Mouse (Mus musculus) brain, embryonic 14.5 days (tissue): Measurements from ENCODE around the gene Mettl25.

Source experiments
- CTCF ChIP-seq: fragments of 200-500 bp; IDR thresholded peaks from 2 replicates; pipeline ENCODE4 v1.5.1; 2012; ENCODE audit warnings: inconsistent platforms, mild to moderate bottlenecking, moderate library complexity, borderline replicate concordance; ENCODE audit not compliant: insufficient read depth, insufficient read length; ENCODE audit errors: extremely low read depth
- POLR2A ChIP-seq: fragments of 200-500 bp; IDR thresholded peaks from 2 replicates; pipeline ENCODE4 v1.6.1; 2012; ENCODE audit warnings: mild to moderate bottlenecking, inconsistent platforms, borderline replicate concordance; ENCODE audit not compliant: poor library complexity, insufficient read depth, insufficient read length, severe bottlenecking; ENCODE audit errors: extremely low read depth

DNA sequence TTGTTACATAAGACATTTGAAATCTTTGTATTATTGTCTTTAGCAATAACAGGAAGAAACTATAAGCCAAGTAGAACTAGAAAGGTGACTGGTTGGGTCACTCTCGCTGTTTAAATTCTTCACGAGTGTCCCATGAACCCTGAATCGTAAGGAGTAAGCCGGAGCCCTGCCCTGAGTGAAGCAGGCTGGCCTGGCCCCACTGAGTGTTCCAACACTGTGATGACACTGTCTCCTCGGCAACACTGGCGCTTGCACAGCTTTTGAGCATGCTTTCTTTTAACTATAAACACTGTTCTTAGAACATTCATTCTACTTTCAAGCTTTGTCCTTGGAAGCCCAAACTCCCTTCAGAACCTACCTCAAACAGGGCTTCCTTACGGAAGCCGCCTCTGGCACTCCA, 57.4 kb downstream of the Mettl25 start:
- no peak for TF ChIP-seq CTCF
- no peak for TF ChIP-seq POLR2A
